Mouse (Mus musculus): Measurements from ENCODE around the gene Zfp764.
"Not testable (repeated sequence)": the region's sequence is repeated elsewhere in the genome, so short reads cannot be mapped to it uniquely, and the experiment has no call there.

Gene Zfp764

DNA sequence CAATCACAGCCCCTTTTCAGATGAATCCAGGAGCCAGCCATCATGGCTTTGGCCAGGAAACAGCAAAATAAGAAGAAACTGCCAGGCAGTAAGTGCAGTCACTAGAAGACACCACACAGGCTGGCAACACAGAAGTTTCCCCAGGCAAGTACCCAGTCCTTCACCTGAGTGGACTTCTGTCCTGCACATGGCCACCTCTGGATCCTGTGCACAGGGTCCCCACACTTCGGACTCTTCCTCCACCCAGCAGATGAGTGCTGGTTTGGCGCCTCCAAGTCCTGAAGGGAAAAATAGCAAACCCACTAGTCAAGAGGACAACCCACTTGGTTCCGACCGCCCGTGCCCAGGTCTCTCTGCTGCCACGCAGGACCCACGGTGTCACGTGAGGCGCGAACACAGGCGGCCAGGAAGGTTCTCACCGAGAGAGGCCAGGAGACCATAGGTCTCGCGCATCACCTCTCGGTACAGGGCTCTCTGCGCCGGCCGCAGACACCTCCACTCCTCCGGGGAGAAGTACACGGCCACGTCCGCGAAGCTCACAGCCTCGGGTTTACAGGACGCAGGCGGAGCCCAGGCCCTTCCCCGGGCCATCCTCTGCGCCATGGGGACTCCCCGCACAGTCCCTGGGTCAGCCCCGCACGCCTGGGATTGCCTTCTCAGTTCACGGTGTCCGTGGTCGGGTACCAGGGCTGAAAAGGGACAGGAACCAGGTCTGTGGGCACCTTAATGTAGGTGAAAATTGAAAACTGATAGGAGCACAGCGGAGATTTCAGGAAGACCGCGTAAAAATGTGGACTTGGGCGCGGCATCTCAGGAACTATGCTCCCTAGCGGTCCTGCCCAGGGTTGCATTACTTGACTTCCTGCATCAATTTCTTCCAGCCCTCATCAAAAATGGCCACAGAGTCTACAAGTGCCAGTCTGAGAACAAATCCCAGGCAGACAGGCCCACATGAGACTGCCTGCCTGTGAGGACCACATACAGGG is at the start of gene Zfp764:
TSS of gene Zfp764 (minus strand) at position 821 of the 986 bp plus-strand sequence.
- peak; percentile 82 for DNase-seq (ENCODE audit: low spot score)

DNA sequence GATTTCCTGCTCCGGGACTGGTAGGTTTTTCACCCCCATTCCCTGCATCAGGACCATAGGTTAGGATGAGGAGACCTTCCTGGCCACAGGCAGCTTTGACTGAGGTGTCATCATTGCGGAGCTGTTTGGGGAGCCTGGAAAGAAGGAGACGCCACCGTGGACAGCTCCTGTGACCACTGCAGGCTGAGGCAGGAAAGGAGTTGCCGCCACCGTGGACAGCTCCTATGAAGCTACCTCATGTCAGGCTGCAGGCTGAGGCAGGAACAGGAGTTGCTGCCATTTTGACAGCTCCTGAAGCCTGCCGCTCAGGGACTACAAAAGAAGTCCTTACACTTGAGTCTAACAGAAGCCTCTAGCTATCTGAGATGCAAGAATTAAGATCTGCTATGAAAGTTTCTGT is 48.3 kb upstream of the Zfp764 start:
- DNase-seq (ENCODE audit: low spot score), result no peak

DNA sequence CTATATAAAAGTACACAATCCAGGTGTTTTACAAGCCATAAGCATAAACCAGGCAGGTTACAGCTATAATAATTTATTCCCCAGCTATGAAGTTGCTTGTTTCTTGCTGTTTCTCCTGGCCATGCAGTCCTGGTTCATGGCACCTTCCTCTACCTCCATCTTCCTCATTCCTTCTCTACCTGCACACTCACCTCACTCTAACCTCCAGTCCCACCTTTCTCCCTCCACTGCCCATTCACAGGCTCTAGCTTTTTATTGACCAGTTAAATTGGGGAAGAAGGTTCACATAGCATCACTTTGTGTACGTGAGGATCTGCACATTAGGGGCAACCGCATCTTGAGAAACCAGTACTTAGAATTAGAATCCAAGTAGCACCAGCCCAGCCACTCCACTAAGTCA is 46.4 kb upstream of the Zfp764 start:
- DNase-seq (ENCODE audit: low spot score), result no peak

DNA sequence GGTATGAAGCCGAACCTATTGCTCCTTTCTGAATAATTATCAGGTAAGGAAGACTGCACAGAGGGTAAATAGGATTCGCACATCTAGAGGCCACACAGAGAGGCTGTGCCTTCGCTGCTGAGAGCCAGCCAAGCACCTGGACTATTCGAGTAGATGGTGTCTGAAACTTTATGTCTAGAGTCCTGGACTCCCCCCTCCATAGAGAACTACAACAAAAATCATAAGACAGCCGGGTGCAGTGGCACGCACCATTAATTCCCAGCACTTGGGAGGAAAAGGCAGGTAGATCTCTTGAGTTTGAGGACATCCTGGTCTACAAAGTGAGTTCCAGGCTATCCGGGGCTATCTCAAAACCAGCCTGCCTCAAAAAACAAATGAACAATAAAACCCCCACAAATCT is 43.3 kb upstream of the Zfp764 start:
- no peak for DNase-seq (ENCODE audit: low spot score)

DNA sequence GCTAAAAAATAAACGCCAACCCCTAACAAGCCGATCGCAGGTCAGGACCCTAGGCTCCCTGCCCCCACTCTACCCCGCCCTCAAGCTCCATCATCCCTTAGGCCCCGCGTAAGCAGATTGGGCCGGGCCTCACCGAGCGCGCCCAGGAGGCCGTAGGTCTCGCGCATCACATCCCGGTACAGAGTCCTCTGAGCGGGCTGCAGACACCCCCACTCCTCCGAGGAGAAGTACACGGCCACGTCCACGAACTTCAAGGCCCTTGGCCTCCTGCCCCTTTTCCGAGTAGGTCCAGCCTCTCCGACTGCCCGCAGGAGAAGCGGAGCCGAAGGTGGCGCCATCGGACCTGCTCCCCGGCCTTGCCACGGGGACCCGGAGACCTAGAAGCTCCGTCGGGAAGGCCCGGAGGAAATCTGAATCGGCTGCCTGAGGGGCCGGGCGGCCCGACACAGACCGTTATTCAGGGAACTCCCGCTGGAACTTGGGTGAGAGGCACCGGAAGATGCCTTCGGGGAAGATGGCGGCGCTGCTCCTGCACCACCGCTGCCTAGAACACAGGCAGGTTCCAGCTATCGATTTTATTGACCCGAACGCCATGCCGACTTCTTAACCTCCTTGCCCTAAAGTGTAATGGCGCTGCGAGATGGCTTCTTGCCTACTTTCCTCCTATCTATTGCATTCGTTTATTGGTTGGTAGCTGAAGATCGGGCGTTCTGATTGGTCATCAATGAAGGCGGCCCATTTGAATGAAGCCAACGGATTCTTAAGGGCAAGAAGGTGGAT is 42.1 kb upstream of the Zfp764 start, which contains the start of gene Zfp689:
TSS of gene Zfp689 (minus strand) at position 638 of the 780 bp plus-strand sequence.
- peak; percentile 91 for DNase-seq (ENCODE audit: low spot score)

DNA sequence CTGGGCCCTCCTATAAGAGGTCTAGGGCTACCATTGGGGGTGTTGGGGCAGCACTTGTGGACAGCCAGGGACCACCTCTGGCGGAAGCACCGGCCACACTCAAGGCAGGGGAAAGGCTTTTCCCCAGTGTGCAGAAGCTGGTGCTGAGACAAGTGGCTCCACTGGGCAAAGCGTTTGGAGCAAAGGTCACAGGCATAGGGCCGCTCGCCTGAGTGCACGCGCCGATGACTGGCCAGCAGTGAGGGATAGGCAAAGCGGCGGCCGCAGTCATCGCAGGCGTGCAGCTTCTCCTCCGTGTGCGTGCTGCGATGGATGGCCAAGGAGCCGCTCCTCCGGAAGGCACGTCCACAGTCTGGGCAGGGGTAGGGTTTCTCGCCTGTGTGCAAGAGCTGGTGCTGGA is 37.4 kb upstream of the Zfp764 start:
- no peak for DNase-seq (ENCODE audit: low spot score)

DNA sequence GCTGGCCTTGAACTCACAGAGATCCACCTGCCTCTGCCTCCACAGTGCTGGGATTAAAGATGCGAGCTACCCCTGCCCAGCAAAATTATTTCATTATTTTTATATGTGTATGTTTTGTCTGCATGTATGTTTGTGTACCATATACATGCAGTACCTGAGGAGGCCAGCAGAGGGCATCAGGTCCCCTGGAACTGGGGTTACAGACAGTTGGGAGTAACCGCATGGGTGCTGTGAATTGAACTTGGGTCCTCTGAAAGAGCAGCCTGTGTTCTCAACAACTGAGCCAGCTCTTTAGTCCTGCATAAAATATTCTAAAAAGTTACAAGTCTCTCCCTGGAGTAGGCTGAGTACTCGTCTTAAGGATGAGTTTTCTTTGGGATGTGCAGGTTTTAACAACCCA is 31.1 kb upstream of the Zfp764 start:
- DNase-seq (ENCODE audit: low spot score), result no peak

DNA sequence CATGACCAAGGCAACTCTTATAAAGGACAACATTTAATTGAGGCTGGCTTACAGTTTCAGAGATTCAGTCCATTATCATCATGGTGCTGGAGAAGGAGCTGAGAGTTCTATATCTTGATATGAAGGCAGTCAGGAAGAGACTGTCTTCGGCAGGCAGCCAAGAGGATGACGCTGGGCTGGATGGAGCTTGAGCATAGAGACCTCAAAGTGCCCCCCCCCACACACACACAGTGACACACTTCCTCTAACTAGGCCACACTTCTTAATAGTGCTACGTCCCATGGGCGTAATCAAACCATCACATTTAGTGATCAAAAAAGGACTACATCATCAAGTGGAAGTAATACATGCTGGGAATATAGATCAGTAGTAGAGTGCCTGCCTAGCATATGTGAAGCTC is 28.6 kb upstream of the Zfp764 start:
- DNase-seq (ENCODE audit: low spot score), result no peak

DNA sequence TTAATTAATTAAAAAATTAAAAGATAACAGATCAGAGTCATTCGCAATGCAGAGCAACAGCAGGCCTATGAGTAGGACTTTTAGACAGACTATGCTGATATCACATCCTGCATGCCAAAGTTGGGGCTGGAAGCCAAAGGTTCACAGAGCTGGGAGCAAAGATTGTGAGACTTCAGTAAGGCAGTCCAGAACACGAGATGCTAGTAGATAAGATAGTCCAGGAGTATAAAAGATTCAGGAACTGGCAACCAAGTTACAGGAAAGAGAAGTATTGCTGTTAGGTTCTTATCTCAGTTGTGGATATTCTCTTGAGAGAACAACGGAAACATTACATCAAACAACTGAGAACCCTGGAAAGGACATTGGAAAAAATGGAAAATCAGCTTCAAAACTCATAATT is 19.7 kb upstream of the Zfp764 start:
- DNase-seq (ENCODE audit: low spot score), result no peak

DNA sequence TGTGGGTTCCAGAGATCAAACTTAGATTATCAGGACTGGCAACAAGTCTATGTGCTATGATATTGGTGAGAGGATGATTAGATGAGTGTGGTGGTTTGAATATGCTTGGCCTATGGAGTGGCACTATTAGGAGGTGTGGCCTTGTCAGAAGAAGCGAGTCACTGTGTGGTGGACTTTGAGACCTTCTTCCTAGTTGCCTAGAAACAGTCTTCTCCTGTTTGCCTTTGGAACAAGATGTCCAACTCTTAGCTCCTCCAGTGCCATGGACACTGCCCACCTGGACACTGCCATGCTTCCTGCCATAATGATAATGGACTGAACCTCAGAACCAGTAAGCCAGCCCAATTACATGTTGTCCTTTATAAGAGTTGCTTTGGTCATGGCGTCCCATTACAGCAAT is 19.3 kb upstream of the Zfp764 start:
- DNase-seq (ENCODE audit: low spot score), result no peak

DNA sequence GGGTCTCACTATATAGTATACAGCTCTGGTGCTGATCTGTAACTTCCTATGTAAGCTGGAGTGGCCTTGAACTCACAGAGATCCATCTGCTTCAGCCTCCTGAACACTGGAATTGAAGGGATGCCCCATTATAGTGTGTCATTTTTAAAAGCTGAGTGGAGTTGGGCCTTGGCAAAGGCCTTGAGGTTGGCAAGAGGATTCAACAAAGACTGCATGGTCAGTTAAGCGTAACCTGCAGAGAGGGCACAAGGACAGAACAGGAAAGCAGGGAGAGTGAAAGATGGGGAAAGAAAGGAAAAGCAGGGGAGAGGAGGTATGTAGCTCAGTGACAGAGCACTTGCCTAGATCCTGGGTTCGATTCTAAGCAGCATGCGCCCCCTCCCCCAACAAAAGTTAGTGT is 18.7 kb upstream of the Zfp764 start:
- DNase-seq (ENCODE audit: low spot score), result no peak

DNA sequence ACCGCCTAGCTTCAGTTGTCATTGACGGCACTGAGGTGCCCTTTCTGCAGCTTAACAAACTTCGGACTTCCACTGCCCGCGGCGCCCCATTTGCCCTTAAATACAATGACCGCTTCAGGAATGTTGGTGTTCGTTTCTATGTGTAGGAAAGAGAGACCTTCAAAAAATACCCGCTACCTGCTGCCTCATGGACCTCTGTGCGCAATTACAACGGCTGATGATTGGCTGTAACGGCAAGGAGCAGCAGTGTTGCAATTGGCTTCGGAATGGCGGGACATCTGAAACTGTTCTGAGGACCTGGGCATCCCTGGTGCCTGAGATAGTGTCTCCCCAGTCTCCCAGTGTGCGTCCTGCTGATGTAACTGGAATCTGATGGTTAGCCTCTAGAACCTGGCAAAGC is 15.6 kb upstream of the Zfp764 start:
- DNase-seq (ENCODE audit: low spot score), result no peak

DNA sequence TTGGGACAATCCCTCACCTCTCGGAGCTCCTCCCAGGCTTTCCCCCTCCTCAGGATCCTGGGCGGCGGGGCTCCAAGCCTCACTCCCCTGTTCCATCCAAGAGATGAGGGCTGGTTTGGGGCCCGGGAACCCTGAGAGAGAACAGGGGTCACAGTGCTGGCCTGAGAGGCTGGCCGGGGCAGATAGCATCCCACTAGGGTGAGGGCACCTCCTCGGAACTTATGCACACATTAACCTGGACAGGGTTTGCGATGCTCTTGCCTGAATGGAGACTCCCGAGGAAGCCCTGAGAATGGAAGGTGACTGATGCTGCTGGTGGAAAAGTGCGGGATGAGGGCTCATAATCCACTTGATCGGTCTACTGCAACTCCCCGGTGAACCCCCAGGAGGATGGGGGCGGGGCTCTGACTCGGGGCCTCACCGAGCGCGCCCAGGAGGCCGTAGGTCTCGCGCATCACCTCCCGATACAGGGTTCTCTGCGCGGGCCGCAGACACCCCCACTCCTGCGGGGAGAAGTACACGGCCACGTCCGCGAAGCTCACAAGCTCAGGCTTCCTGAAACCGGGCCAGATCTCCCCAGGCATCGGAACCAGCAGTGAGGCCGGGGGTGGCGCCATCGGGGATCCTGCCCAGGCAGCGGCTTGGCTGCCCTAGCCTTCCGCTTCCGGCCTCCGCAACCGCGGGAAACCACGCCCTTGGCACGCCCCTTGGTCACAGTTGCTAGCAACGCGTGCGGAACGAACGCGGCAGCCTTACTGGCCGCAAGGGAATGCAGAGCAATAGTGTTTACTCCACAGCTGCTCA is 15.0 kb upstream of the Zfp764 start, which contains the start of gene Zfp688:
TSS of gene Zfp688 (minus strand) at position 681 of the 804 bp plus-strand sequence.
- peak; percentile 93 for DNase-seq (ENCODE audit: low spot score)

DNA sequence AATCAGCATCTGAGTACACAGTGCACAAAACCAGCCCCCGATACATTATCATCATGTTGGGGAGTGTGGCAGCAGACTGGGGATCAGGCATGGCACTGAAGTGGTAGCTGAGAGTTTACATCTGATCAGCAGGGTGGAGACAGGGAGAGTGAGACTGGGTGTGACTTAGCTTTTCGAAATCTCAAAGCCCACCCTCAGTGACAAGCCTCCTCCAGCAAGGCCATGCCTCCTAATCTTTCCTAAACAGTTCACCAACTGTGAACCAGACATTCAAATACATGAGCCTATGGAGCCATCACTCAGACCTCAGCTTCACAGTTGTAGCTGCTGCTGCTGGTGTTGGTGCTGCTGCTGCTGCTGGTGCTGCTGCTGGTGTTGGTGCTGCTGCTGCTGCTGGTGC is 4.8 kb upstream of the Zfp764 start:
- DNase-seq (ENCODE audit: low spot score), result no peak

DNA sequence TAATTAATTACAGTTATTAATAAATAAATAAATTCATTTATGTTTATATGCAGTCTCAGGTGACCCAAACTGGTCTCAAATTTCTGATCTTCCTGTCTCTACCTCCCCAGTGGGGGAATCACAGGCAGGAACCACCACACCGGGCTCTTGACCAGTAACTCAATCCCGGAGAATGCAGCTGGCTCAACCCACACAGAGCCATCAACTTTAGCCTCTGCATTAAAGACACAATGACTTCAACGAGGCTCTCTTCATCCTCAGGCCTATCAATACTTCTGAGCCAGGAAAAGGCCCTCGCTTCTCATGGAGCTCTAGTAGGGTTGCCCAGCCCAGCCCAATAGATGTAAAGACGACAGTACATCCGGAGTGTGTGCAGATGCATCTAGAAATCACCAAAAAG is 2.5 kb downstream of the Zfp764 start:
- not testable (repeated sequence) for DNase-seq (ENCODE audit: low spot score)

DNA sequence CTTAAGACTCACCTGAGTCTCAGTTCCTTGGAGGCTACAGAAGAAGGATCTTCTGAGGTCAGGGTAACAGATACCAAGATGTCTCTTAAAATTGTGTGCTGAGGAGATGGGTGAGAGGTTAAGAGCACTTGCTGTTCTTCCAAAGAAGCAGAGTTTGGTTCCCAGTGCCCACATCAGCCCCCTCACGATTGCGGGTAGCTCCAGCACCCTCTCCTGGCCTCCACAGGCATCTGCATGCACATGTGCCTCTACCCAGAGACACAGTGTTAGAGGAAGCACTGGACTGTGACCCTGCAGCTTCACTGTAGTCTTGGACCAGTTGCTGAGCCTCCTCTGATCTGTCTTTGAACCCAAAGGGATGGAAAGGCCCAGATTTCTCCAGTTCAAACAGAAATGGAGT is 3.6 kb downstream of the Zfp764 start:
- DNase-seq (ENCODE audit: low spot score), result no peak

DNA sequence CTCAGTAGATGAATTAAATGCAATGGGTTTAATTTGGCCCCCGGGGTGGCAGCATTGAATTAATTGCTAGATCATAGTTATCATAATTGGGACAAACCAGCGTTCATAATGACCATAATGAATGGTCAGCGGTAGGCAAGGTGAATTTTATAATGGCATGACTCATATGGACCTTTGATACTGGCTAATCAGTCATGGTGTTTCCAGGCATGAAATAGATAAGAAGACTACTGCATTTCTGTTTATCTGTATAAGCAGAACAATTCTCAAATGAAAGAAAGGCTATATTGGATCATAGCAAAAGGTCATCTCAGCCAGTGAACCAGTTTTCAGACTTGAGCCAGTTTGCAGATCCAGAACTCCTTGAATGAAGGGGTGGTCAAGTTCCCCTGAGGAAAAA is 6.3 kb downstream of the Zfp764 start:
- no peak for DNase-seq (ENCODE audit: low spot score)

DNA sequence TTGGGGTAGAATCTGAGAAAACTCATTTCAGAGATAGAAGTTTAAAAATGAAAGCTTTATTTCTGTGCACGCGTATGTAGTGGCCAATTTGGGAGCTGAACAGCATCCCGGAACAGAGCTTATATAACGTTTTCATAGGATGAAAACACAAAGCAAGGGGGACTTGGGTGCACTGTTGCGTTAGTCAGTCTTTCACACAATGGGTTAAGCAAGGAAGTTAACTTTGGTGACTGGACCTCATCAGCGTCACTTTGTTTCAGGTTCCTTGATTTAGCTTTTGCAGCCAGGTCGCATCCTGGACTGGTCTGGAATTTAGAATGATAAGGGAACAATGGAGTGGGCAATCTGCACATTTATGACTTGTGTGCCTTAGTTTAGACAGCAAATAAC is 12.7 kb downstream of the Zfp764 start:
- no peak for DNase-seq (ENCODE audit: low spot score)

DNA sequence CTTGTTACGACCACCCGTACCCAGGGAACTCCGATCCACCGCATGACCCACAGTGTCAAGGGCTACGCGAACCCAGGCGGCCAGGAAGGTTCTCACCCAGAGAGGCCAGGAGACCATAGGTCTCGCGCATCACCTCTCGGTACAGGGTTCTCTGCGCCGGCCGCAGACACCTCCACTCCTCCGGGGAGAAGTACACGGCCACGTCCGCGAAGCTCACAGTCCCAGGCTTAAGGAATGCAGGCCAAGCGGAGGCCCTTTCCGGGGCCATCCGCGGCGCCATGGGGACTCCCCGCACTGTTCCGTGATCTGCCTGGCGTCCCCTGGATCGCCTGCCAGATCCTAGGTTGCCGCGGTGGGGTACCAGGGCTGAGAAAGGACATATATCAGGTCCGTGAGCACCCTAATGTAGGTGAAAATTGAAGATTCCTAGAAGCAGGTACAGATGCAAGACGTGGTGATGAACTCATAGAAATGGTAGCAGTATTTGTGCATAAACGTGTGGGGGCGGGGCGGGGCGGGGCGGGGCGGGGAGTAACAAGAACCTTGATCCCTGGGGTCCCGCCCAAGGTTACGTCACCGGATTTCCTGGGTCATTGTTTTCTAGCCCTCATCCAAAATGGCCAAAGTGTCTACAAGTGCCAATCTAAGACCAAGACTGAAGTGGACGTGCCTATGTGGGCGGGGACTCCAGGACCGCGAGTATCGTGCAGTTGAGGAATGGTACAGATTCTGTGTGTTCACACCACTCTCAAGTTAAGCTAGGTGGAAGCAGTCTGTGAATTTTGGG is 13.3 kb downstream of the Zfp764 start, which contains the start of gene E430018J23Rik:
TSS of gene E430018J23Rik (minus strand) at position 473 of the 787 bp plus-strand sequence.
- peak; percentile 96 for DNase-seq (ENCODE audit: low spot score)

DNA sequence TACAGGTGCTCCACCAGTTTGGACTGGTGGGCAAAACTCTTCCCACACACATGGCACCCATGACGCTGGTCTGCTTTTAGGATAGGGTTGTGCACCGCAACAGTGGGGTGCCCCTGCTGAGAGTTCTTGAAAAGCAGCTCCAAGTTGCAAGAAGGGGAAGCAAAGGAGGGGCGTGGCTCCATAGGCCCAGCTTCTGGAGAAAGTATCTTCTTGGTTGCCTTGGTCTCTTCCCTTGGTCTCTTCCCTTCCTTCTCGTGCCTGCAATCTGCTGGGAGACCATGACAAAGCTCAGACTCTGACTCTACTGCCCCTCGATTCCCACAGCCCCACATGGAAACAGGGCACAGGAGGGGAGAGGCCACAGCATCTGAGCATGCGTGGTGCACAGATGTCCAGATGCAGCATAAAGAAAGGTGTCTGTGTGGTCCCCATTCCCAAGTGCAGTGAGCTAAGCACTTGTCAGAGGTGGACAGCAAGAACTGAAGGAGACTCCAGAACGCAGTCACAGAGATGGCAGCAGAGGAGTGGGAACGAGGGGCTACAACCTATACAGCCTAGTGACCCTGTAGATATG is 14.3 kb downstream of the Zfp764 start:
- no peak for DNase-seq (ENCODE audit: low spot score)

DNA sequence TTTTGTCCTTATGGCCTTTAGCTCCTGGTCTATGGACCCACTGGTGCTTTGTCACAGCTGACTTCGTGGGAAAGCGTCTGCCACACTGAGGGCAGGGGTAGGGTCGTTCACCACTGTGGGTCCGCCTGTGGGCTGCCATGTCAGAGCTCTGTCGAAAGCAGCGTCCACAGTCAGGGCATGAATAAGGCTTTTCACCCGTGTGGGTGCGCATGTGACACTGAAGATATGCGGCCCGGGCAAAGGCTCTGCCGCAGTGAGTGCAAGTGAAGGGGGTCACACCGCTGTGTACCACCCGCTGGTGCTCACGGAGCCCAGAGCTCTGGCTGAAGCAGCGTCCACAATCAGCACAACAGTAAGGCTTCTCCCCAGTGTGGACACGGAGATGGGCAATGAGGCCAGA is 15.1 kb downstream of the Zfp764 start:
- no peak for DNase-seq (ENCODE audit: low spot score)
